Mouse (Mus musculus): ENCODE results near the gene Gm13043.
"Not testable (repeated sequence)": the region's sequence is repeated elsewhere in the genome, so short reads cannot be mapped to it uniquely, and the experiment has no call there.

Gene Gm13043

DNA sequence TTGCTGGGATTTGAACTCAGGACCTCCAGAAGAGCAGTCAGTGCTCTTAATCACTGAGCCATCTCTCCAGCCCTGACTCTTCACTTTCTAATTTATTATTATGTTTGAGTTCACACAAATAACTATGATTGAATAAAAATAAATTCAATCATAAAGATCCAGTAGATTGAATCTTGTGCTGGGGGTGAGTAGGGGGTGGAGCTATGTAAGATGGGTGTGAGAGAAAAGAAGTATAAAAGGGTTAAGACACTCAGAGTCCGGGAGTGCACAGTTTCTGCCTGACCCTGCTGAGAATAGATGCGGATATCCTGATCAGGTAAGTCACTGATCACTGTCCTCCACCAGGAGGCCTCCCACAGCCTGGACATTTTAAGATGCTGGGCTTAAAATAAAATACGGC lies at the start of gene Gm13043:
Gene Gm13043, plus strand, starts transcription at position 301 of the 400 bp plus-strand sequence.
- no peak for DNase-seq

- DNase-seq: not testable (repeated sequence)
These were observed 24.5 kb downstream of the Gm13043 start, which contains the start of gene Gm13040 for GRCm38 (mm10) chr4:143535654-143536053. Gene Gm13040 (plus strand): TSS chr4:143535954.

DNA sequence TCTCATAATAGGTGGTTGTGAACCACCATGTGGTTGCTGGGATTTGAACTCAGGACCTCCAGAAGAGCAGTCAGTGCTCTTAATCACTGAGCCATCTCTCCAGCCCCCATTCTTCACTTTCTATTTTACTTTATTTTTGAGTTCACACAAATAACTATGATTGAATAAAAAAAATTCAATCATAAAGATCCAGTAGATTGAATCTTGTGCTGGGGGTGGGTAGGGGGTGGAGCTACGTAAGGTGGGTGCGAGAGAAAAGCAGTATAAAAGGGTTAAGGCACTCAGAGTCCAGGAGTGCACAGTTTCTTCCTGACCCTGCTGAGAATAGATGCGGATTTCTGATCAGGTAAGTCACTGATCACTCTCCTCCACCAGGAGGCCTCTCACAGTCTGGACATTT lies 40.3 kb downstream of the Gm13043 start, which contains the start of the genes BC080695 and Gm13057:
Gene BC080695, plus strand, starts transcription at position 301 of the 400 bp plus-strand sequence.
Gene Gm13057, plus strand, starts transcription at position 310 of the 400 bp plus-strand sequence.
- not testable (repeated sequence) for DNase-seq

Data from right cerebral cortex, adult 18-20 months (tissue).